Mouse (Mus musculus) forebrain, embryonic 12.5 days (tissue): ENCODE measurements at regions not wholly inside any gene's neighbourhood (a gene's known extent, or its start where the extent isn't known, plus 50 kb on each side); places are given as distances from the start of the nearest gene placed in this dataset.
A peak's percentile ranks its signal among the peaks of the same experiment; 100 is the strongest.

Source experiments
- ATAC-seq: fragments of 200-750 bp; cut with Nextera tagmentation; 2 replicates; pipeline ENCODE4 v1.8.0; 2017; ENCODE audit warnings: moderate TSS enrichment; ENCODE audit not compliant: low FRiP score
- H3K27ac ChIP-seq: fragments of 300-500 bp; sonication (generic); 2 replicates; pipeline ENCODE4 v1.5.1; 2016; ENCODE audit warnings: mild to moderate bottlenecking
- H3K27me3 ChIP-seq: fragments of 300-500 bp; sonication (generic); 2 replicates; pipeline ENCODE4 v1.6.1; 2016; ENCODE audit warnings: mild to moderate bottlenecking
- H3K36me3 ChIP-seq: fragments of 300-500 bp; sonication (generic); replicated peaks from 2 replicates; pipeline ENCODE4 v1.6.1; 2016; ENCODE audit warnings: mild to moderate bottlenecking
- H3K4me1 ChIP-seq: fragments of 300-500 bp; sonication (generic); 2 replicates; pipeline ENCODE4 v1.6.1; 2016
- H3K4me2 ChIP-seq: fragments of 300-500 bp; sonication (generic); 2 replicates; pipeline ENCODE4 v1.6.1; 2016; ENCODE audit warnings: mild to moderate bottlenecking, moderate library complexity
- H3K4me3 ChIP-seq: fragments of 300-500 bp; sonication (generic); replicated peaks from 2 replicates; pipeline ENCODE4 v1.5.1; 2016; ENCODE audit warnings: mild to moderate bottlenecking
- H3K9ac ChIP-seq: fragments of 300-500 bp; sonication (generic); 2 replicates; pipeline ENCODE4 v1.6.1; 2016; ENCODE audit warnings: mild to moderate bottlenecking
- H3K9me3 ChIP-seq: fragments of 300-500 bp; sonication (generic); 2 replicates; pipeline ENCODE4 v1.6.1; 2016
- WGBS: fragments of 180-500 bp; shearing (Covaris S2); methylation state at CpG from one replicate; pipeline ENCODE4 v1.1.7; 2016; 5-methylcytosine and 5-hydroxymethylcytosine counted together

- 28% methylated on average over 6 of the region's 6 CpGs for WGBS
- H3K4me1 ChIP-seq = peaks cover 19% of the 10 kb centered on the region
These were observed 339.9 kb upstream of the Gm10131 start for GRCm38 (mm10) chr8:34451211-34452000.

DNA sequence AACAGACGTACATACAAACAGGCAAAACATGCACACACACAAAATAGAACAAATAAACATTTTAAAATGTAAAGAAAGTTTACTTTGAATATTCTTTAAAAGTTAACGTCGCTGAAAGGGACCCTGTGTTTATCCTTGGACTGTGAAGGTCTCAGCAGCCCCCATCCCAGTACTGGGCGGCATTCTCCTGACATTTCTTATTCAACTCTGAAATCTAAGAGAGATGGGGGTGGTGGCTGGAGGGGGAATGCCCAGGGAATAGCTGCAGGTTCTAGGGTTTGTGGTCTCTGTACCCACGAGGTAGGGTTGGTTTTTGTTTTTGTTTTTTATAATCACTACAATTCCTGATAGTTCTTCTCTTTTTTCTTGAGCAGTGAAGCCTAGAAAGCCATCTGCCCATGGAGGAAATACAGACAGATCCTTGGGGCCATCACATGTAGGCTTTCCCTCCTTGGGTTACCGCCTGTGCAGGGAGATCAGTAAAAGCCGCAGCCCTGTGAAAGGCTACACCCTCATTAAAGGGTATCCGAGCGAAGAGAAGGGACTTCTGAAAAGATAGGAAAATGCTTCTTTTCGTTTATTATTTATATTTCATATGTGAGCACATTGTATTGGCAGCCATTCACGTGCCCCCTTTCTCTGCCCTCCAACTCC, 338.0 kb upstream of the Gm10131 start:
- Histone ChIP-seq H3K9ac (no peak overlapping the region), H3K4me2 (no peak overlapping the region), H3K4me3 (no peak overlapping the region), H3K27ac (no peak overlapping the region), H3K27me3 (no peaks in the 10 kb centered on the region), H3K9me3 (0 out of 2 replicates have a peak, but pooled peaks cover 3% of the 10 kb centered on the region), H3K36me3 (no peaks in the 10 kb centered on the region), H3K4me1 (peaks cover 19% of the 10 kb centered on the region)
- 86% methylated on average over 11 of the region's 11 CpGs for WGBS
- ATAC-seq = no peak

More at GRCm38 (mm10) chr8:34451211-34452000, 339.9 kb upstream of the Gm10131 start:
- Histone ChIP-seq H3K9me3 (0 out of 2 replicates have a peak, but pooled peaks cover 3% of the 10 kb centered on the region), H3K36me3 (no peaks in the 10 kb centered on the region), H3K27me3 (no peaks in the 10 kb centered on the region), H3K27ac (peak overlapping the region; percentile 65), H3K9ac (no peak overlapping the region), H3K4me3 (no peak overlapping the region), H3K4me2 (no peak overlapping the region)
- ATAC-seq = peak; percentile 60

DNA sequence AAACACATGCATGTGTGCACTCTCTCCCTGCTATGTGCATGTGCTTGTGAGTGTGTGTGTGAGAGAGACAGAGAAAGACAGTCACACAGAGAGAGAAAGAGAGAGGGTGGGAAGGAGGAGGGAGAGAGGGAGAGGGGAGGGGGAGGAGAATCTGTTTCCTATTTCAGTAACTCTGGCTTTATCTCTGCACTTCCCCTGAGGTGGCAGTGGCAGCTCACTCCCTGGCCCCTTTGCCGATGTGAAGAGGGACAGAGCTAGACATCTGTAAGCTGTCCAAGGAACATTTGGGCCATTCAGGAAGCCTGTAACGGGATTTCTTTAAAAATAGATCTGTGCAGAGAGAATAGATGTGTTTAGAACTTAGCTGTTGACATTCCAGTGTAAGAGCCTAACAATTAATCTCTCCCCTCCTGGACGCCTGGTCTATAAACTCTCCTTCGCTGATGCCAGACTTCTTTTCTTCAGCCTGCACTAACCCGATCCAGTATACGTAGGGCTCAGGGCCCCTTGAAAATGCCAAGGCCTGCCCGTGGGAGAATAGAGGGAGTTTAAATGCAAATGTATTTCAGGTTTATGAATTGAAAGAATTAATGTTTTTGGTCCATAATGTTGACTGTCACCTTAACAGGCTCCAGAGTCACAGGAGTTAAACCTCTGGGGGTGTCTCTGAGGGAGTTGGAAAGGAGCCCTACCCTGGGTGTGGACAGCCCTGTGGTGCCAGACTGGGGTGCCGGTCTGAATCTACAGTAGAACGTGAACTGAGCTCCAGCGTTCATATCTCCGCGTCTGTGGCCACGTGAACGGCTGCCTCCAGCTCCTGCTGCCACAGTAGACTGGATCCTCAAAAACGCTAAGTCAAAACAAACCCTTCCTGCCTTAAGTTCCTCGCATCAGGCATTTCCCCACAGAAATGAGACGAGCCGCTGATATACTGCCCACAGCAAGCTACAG, 336.6 kb upstream of the Gm10131 start:
- no peak overlapping the region for H3K27ac ChIP-seq
- H3K4me1 ChIP-seq = peaks cover 19% of the 10 kb centered on the region
- no peak overlapping the region for H3K9ac ChIP-seq
- ATAC-seq = no peak
- H3K4me2 ChIP-seq = no peak overlapping the region
- H3K9me3 ChIP-seq = 0 out of 2 replicates have a peak, but pooled peaks cover 3% of the 10 kb centered on the region
- 62% methylated on average over 18 of the region's 18 CpGs for WGBS
- H3K36me3 ChIP-seq = no peaks in the 10 kb centered on the region
- no peaks in the 10 kb centered on the region for H3K27me3 ChIP-seq
- H3K4me3 ChIP-seq = no peak overlapping the region

- ATAC-seq = no peak
These were observed 331.2 kb upstream of the Gm10131 start for GRCm38 (mm10) chr8:34442688-34443087.

DNA sequence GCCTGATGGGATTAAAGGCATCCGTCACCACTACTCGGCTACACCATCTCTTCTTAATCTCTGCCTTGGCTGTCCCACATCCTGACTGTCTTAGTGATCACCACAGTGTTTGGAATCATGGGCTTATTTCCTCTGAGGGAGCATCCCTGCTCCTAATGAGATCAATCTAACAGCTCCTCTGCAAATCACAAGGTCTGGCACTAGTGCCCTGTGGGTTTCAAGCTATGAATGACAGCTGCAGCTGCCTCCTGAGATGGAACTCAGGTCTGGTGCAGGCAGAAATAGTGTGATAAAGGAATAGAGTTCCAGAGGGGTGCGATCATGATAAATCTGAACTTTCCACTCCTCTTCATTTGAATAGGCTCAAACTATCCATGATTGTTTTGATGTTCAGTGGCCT, 330.2 kb upstream of the Gm10131 start:
- WGBS = 65% methylated on average over 3 of the region's 3 CpGs

More at GRCm38 (mm10) chr8:34442688-34443087, 331.2 kb upstream of the Gm10131 start:
- Histone ChIP-seq H3K9me3 (no peaks in the 10 kb centered on the region), H3K27ac (no peak overlapping the region), H3K4me3 (no peak overlapping the region), H3K27me3 (no peaks in the 10 kb centered on the region), H3K4me2 (no peak overlapping the region), H3K9ac (no peak overlapping the region), H3K36me3 (no peaks in the 10 kb centered on the region), H3K4me1 (peaks cover under 1% of the 10 kb centered on the region; the same call in 1 of the 2 replicates)
- WGBS = 81% methylated on average over 3 of the region's 3 CpGs

DNA sequence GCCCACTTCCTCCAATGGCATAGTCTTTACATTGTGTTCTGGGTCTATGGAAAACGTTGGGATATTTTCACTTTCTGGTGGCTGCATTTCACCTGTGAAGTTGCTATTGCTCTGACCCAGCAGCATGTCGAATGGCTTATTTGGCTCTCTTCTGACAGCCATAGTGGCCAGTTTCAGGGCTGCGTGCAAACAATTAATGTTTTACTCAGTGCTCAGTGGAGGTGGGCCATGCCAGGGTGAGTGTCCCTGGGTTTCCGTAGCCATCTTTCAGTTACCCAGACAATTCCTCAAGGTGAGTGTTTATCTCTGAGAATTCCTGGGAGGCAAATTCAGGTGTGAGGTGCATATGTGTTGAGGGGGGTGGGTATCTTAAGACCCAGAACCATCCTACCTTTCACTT, 329.2 kb upstream of the Gm10131 start:
- H3K9ac ChIP-seq = no peak overlapping the region
- ATAC-seq = no peak
- no peaks in the 10 kb centered on the region for H3K9me3 ChIP-seq
- WGBS = 89% methylated on average over 4 of the region's 4 CpGs
- H3K27me3 ChIP-seq = no peaks in the 10 kb centered on the region
- H3K27ac ChIP-seq = no peak overlapping the region
- no peaks in the 10 kb centered on the region for H3K4me1 ChIP-seq
- H3K4me2 ChIP-seq = no peak overlapping the region
- no peaks in the 10 kb centered on the region for H3K36me3 ChIP-seq
- H3K4me3 ChIP-seq = no peak overlapping the region

More for the DNA sequence above, 330.2 kb upstream of the Gm10131 start:
- Histone ChIP-seq H3K9ac (no peak overlapping the region), H3K4me1 (no peaks in the 10 kb centered on the region), H3K4me2 (no peak overlapping the region), H3K4me3 (no peak overlapping the region), H3K9me3 (no peaks in the 10 kb centered on the region), H3K36me3 (no peaks in the 10 kb centered on the region), H3K27me3 (no peaks in the 10 kb centered on the region), H3K27ac (0 out of 2 replicates have a peak overlapping the region, but pooled peaks have one; percentile 25)
- no peak for ATAC-seq

GRCm38 (mm10) chr8:34438771-34439170, 327.2 kb upstream of the Gm10131 start:
- Histone ChIP-seq H3K9me3 (no peaks in the 10 kb centered on the region), H3K27ac (no peak overlapping the region), H3K36me3 (no peaks in the 10 kb centered on the region), H3K4me3 (no peak overlapping the region), H3K4me1 (no peaks in the 10 kb centered on the region), H3K9ac (no peak overlapping the region), H3K27me3 (no peaks in the 10 kb centered on the region), H3K4me2 (no peak overlapping the region)
- ATAC-seq = no peak
- WGBS = 91% methylated on average over 2 of the region's 2 CpGs

- no peaks in the 10 kb centered on the region for H3K36me3 ChIP-seq
- no peak overlapping the region for H3K4me2 ChIP-seq
- no peaks in the 10 kb centered on the region for H3K27me3 ChIP-seq
- H3K27ac ChIP-seq = no peak overlapping the region
- H3K9me3 ChIP-seq = no peaks in the 10 kb centered on the region
- H3K4me1 ChIP-seq = no peaks in the 10 kb centered on the region
- WGBS = 93% methylated on average over 7 of the region's 7 CpGs
- no peak overlapping the region for H3K9ac ChIP-seq
- no peak overlapping the region for H3K4me3 ChIP-seq
- ATAC-seq = no peak
These were observed 320.4 kb upstream of the Gm10131 start for GRCm38 (mm10) chr8:34431985-34432384.

DNA sequence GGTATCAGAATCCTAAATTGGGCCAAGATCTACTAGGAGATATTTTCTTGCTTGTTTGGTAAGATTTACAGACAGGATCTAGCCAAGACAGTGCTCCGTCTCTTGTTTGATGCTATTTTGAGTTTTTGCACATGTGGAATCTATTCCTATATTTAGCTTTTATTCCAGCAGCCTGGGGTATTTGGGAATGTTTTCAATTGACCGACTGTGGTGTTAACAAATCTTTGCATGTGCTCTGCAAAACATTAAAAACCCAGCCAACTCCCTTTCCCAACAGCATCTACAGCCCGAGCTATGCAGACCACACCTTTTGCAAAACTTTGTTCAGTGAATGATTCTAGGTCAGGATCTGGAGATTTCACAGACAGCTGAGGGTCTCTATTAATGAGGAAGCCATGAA, 317.7 kb upstream of the Gm10131 start:
- Histone ChIP-seq H3K9ac (no peak overlapping the region), H3K4me1 (no peaks in the 10 kb centered on the region), H3K27ac (no peak overlapping the region), H3K4me3 (no peak overlapping the region), H3K4me2 (no peak overlapping the region), H3K9me3 (no peaks in the 10 kb centered on the region), H3K27me3 (no peaks in the 10 kb centered on the region), H3K36me3 (no peaks in the 10 kb centered on the region)
- no peak for ATAC-seq
- WGBS = 77% methylated on average over 3 of the region's 3 CpGs

DNA sequence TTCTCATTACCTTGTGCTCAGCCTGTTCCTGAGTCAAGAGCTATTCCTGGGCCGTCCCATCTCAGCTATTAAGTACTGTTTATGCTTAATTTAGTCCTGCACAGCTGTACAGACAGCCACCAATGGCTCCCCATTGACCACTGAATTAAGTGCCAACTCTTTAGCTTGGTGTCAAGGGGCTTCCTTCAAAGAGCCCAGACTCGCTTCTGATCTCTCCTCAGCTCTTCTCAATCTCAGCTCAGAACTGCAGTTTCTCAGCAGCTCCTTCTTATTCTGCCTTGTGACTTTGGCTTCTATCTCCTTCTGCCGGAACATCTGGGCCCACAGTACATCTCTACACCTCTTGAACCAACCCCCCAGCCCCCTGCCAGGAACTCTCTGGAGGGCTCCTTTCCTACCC, 290.0 kb upstream of the Gm10131 start:
- Histone ChIP-seq H3K9me3 (no peaks in the 10 kb centered on the region), H3K27me3 (no peaks in the 10 kb centered on the region), H3K36me3 (no peaks in the 10 kb centered on the region), H3K4me3 (no peak overlapping the region), H3K4me1 (peaks cover 27% of the 10 kb centered on the region), H3K9ac (no peak overlapping the region), H3K4me2 (no peak overlapping the region), H3K27ac (no peak overlapping the region)
- WGBS = 62% methylated on average over 3 of the region's 3 CpGs
- ATAC-seq = no peak

DNA sequence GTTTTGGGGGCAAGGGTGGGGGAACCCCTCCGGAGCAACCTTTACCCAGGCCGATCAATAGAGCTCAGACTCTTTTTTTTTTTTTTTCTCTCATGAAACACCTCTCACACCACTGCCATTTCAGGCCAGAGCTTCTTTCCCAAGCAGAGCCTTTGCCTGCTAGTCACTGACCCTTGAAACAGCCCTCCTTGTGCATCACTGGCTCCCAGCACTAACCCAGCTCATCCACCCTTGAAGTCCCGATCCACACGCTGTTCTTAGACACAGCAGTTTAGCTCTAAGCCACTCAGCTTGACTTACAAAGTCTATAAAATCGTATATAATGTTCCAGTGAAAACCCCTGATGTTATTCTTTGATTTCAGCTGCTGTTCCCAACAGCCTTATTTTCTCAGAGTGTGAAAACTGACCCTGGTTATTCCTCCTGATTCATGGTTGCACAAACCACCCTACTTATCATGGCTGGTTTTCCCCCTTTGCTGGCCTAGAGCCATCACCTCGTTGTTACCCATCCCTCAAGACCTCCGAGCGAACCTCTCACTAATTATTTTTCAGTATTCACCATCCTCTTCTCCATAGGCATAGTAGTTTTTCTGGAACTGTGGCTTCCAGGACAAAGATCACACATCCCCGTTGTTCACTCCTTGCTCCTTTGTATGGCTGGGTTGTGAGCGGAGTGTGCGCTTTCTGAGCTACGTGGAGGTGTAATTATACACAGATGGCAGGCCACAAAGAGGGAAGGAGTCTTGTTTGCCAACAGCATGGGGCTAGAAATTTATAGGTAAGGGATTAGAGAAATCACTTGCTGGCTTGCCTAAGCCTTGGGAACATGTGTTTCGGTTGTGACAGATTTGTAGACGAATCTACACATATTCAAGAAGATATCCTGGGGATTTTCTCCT, 287.6 kb upstream of the Gm10131 start:
- no peaks in the 10 kb centered on the region for H3K9me3 ChIP-seq
- ATAC-seq = no peak
- H3K27me3 ChIP-seq = no peaks in the 10 kb centered on the region
- H3K4me1 ChIP-seq = peaks cover 27% of the 10 kb centered on the region
- no peak overlapping the region for H3K9ac ChIP-seq
- H3K4me3 ChIP-seq = no peak overlapping the region
- peak overlapping the region; percentile 84 for H3K27ac ChIP-seq
- 52% methylated on average over 14 of the region's 14 CpGs for WGBS
- no peaks in the 10 kb centered on the region for H3K36me3 ChIP-seq
- no peak overlapping the region for H3K4me2 ChIP-seq
